Mouse (Mus musculus): ENCODE results near the gene Btn1a1.

The Btn1a1 gene

DNA sequence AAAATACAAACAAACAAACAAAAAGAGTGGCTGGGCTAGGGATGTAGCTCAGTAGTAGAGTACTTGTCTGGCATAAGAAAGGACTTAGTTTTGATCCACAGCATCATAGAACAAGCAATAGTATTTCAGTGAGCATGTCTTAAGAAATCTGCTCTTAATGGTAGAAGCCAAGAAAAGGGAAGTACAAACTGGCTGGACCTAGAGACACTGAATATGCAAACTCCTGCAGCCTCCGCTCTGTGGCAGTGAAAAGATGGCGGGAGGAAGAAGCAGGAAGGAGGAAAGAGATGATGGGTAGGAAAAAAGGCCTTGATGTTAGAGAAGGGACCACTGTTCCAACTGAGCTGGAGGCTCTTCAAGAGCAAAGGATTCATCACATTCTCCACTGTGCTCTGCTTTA lies 17.5 kb upstream of the Btn1a1 start:
- DNase-seq (ENCODE audit: low read depth): no peak

DNA sequence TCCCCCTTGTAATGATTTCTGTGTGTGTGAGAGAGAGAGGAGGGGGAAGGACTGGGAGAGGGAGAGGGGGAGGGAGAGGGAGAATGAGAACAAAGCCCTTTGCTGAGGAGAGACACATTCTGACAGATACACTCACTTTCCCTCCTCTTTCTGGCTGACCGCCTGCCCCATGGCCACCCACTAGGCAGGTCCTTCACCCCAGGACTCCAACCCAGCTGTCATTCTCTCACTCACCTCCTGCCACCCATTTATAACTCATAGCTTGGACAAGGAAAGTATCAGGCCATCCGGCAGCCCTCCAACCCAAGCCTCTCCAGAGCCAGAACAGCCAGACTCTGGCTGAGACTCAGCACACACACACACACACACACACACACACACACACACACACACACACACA lies 10.0 kb upstream of the Btn1a1 start:
- DNase-seq (ENCODE audit: low read depth): no peak

DNA sequence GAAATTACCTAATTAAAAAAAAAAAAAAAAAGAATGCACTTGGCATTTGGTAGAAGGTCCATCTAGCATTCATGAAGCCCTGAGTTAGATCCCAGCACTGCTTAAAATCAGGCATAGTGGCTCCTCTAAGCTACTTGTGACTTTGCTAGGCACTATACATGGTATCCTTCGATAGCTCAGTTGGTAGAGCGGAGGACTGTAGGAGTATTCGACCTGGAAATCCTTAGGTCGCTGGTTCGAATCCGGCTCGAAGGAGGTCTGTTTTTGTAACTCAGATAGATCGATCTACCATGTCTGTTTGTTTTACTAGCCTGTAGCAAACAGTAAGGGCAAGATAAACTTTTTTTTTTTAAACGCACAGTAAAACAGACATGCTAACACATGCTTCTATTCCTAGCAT lies 1.2 kb upstream of the Btn1a1 start:
- peak; percentile 75 for DNase-seq (ENCODE audit: low read depth)

DNA sequence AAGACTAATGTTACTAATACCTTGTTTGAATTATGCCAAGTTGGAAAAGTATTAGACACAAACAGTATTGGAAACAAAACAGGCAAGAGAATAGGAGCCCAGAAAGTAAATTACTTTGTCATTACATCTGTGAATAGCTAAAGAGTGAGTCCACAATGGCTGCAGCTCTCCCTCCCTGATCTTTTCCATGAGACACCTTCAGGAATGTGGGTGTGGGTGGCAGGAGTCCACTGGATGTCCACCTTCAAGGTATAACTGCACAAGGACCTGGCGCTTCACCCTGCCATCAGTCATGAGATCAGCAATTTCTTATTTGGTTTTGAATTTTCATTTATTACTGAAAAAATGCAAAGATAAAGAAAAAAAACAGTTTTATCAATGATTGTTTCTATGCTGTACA lies 605 bp upstream of the Btn1a1 start:
- DNase-seq (ENCODE audit: low read depth): no peak

DNA sequence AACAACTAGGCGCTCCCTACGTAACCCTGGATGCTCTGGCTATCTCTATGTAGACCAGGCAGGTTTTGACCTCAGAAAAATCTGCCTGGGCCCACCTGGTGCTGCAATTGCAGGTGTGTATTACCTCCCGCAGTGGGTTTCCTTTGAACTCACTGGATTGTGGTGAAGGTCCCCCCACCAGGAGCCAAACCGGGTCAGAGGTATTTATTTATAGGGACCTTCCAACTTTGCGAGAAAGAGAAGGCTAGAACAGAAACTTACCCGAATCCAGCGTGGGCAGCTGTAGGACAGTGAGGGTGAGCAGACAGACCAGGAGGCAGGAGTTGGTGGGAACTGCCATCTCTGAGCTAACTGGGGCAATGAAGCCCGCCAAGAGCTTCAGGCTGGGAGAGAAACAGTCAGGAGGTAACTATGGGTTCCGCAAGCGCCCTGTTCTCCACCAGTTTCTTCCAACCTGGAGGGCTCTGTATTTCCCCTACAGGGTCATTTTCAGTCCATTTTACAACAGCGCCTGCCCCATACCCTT lies 797 bp downstream of the Btn1a1 start:
- DNase-seq (ENCODE audit: low read depth): no peak

DNA sequence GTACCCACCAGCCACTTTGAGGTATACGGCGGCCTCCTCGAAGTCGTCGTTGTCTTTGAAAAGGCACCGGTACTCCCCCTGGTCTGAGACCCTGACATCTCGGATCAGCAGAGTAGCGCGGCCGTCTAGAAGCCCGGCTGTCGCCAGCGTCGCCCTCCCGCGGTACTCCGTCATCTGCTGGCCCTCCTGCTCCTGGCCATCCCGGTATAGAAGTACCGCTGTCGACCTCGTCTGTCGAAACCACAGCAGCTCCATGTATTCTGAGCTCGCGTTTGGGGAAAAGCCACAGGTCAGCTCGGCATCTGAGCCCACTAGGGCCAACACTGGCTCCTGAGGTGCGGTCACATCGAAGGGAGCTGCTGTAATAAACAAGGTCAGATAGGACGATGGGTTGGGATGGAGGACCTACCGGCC lies 1.5 kb downstream of the Btn1a1 start:
- no peak for DNase-seq (ENCODE audit: low read depth)

DNA sequence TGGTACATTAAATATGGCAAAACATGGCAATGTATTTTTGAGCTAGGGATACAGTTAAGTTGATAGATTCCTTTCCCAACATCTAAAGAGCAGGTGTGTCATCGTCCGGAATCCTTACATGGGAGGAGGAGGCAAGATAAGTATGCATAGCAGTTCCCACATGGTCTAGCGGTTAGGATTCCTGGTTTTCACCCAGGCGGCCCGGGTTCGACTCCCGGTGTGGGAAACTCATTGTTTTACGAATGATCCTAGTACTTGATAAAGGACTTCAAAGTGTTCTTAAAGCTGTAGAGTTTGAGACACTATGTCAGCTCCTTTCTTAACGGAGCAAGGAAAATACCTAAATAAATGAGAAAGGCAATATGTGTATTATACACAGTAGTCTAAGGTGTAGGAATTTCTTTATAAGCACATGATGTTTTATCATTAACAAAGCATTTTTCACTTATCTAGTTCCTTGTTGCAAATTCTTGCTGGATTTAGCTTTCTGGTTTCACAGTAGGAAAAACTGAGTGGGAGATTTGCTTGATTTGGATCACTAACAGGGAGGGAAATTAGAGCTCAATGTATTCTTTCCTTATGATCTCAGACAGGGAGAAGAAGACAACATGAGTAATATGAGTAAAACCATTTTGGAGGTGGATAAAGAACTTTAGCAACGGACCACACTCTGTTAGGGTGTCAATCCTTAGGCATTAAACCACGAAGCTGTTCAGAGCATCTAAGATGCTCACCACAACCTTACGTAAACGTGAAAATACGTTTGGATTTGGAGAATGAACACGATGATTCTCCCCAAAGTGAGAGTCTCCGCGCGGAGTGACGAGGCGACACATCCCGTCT lies 2.1 kb downstream of the Btn1a1 start:
- no peak for DNase-seq (ENCODE audit: low read depth)

DNA sequence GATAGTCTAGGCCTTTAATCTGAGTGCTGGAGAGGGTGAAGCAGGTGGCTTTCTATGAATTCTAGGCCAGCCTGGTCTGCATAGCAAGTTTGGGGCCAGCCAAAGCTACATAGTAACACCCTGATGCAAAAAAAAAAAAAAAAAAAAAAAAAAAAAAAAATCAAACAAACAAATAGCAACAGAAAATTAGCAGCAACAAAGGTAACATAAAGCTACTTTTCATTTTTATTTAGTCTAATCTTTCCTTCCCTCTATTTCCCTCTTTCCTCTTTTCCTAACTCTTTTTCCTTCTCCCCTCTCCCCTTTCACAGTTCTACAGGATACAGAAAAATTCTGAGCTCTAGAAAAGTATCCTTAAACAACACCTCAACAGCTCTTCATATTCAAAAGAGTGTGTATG lies 3.0 kb downstream of the Btn1a1 start:
- DNase-seq (ENCODE audit: low read depth): no peak

DNA sequence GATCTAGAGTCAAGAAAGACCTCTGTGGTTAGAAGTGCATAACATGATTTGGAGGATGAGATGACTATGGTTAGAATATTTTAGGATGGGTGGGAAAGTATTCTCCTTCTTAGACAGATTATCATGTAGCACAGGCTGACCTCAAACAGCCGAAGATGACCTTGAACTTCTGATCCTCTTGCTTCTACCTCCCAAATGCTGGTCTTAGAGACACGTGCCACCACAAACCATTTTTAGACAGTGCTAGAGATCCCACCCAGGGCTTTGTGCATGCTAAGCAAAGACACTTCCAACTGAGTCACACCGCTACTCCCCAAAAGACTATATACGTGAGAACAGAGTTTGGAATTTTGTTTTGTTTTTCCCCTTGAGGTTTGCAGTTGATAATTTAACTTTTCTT lies 3.6 kb downstream of the Btn1a1 start:
- DNase-seq (ENCODE audit: low read depth): no peak

DNA sequence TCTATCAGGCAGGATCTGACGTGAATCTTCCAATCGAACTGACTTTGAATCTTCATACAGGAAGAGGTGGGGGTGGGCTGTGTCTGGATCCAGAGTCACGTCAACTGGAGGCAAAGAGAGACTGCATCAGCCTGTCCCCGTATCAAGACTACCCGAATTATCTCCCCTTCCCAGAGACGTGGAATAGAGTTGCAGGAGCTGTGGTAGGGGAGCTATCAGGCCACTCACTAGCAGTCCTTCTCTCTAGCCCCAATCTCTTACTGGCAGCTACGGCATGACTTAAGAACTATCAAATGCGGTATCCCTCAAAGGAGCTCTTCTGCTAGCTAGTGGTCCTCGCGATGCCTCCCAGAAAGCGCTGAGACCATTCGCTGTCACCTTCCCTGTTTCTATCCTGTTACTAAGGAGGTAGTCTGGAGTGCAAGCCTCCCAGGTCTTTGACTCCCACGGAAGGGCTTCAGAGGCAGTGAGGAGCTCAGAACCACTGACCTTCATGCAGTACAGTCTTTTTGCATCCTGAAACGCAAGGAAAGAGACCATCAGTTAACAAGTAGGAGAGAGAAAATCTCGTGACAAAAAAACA lies 6.3 kb downstream of the Btn1a1 start:
- DNase-seq (ENCODE audit: low read depth): no peak

DNA sequence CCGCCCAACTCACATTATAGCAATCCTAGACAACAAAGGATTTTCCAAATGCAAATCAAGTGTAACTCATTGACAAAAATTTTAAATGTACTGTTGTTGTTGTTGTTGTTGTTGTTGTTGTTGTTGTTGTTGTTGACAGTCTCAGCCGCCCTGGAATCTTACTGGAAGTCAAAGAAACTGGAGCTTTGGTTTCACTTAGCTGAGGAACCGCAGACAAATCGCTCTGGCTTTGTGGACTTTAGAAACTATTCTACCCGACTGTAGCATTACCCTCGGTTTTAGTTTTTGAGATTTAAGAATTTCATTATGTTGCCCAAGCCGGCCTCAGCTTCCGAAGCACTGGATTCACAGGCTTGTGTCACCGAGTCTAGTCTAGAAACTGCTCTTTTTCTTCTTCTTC lies 11.8 kb downstream of the Btn1a1 start:
- DNase-seq (ENCODE audit: low read depth): no peak

DNA sequence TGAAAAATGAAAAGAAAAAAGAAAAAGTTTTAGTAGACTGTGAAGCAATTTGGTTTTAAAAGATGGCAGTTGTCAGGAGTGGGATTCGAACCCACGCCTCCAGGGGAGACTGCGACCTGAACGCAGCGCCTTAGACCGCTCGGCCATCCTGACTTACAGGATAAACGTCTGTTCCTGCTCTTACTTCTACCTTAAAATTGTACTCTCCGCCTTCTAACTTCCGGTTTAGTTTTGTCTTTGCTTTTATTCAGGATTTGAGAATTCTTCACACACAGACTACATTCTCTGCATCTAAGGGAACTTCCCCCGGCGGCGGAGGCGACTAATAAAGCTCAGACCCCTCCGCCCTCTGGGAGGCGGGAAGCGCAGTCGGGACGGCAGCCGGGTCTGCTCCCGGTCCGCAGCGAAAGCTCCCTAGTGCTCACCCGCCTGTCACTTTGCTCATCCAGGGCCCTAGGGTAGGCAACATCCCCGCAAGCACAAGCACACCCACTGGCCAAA lies 12.3 kb downstream of the Btn1a1 start:
- peak; percentile 72 for DNase-seq (ENCODE audit: low read depth)

DNA sequence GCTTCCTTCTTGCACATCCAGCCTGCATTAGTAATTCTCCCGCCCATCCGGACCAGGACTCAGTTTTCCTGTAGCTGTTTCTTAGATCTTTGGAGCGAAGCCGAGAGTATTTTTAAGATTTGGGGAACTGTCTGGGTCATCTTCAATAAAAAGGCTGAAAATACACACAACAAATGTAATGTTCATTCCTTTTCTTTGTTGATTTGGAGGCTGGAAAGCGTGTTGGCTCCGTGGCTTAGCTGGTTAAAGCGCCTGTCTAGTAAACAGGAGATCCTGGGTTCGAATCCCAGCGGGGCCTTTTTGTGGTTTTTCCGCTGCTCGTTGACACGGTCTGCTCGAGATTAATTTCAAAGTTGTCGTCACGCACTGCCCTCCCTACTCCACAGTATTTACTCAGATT lies 15.3 kb downstream of the Btn1a1 start:
- peak; percentile 57 for DNase-seq (ENCODE audit: low read depth)

DNA sequence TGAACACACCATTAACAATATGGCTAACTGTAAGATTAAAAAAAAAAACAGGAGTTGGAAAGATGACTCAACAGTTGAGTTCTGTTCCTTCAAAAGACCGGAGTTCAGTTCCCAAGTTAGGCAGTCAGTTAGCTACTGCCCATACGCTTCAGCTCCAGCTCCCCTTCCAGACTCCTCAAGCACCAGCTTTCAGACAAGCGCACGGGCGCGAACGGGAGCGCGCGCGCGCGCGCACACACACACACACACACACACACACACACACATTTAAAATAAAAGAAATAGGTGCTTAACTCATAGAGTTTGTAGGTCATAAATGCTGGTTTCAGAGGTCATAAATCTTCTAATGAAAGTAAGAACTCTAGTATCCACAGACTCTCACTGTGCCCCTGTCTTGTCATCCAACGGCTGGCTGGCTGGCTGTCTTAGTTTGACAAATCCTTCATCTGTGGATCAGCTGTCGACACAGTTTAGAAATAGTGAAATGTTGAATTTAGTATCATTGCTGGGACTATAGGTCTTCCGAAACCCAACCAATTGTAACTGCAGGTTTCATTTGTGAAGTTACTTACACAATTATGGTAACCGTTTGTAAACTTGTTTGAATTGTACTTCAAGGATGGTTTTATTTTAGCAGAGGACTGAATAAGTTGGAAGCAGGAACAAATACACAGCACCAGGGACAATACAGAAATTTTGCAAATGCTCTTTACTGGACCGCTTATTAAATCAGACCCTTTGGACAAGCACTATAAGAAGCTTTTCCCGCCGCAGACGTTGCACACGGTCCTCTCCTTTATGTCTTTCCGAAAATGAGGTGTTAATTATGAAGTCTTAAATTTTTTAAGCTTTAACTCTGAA lies 16.2 kb downstream of the Btn1a1 start:
- peak; percentile 65 for DNase-seq (ENCODE audit: low read depth)

DNA sequence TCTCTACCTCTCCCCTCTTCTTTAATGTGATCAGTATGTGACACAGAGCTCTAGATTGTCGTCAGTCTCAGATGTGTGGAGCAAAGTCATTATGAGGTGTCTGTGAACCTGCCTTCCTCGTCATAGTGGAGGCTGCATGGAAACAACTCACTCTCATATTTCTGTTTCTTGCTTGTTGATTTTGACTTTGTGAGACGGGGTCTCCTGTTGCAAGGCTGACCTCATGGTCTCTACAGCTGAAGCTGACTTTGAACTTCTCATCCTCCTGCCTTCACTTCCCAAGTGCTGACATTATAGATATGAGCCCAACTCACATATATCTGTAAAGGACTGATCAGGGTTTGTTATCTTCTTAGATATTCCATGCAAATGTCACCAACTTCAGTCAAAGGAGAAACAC lies 16.9 kb downstream of the Btn1a1 start:
- no peak for DNase-seq (ENCODE audit: low read depth)

DNA sequence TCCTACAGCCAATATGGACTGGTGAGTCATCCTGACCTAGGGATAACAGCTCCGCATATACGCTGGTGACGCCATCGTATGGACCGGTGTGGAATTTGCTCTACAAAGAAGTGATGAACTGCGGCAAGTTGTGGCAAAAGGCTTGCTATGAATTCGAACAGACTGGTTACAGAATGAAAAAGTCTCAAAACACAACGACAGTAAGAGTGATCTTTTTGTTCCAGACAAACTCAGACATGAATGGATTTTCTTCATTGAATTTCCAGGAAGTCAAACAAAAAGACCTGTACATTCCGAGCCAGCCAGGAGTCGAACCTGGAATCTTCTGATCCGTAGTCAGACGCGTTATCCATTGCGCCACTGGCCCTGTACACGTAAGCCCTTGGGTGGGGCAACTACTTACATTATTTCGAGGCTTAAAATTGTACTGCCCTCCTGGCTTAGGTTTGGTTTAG lies 19.2 kb downstream of the Btn1a1 start:
- DNase-seq (ENCODE audit: low read depth): peak; percentile 73

DNA sequence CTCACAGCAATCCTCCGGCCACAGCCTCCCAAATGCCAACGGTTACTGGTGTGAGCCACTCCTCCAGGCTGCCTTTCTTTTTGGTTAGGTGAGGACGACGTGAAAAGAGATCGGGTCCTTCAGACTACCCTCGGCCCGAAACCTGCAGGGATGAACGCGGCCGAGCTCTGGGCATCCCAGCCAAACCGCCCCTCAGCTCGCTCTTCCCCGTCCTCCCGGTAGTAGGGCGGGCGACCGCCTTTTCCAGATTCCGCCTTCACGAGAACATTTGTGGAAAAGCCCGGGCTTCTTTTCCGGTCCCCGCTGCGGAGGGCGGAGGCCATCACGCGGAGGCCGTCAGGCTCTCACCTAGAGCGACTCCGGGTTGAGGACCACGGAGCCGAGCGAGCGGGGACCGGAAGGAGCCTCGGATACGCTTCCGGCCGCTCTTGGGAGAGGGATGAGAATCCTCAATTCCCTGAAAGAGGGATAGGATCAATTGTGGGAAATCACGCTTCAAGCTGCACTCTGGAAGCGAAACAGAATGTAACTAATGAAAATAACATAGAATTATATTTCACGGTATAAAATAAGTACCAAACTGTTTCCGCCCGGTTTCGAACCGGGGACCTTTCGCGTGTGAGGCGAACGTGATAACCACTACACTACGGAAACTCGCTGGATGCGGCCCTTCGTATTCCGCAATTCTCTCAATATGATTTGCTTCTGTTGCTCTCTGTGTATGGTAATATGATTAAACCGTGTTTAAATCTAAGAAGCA lies 20.0 kb downstream of the Btn1a1 start:
- peak; percentile 72 for DNase-seq (ENCODE audit: low read depth)

DNA sequence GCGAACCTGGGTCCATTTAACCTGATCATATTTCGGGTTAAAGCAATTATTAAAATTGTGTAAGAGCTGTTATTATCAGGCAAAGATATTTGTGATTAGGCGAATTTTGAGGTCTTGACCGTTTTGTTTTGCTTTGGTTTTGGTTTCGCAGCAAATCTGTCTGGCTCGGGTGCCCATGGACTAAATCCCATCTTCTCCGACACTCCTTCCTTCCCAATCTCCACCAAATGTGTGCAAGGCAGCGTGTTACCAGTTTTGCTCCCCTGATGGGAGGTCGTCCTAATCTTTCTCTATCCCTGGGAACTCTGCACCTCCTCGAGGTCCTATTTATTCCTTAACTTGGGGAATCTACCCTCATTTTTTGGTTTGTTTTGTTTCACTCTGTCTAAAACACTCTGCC lies 20.5 kb downstream of the Btn1a1 start:
- DNase-seq (ENCODE audit: low read depth): no peak

DNA sequence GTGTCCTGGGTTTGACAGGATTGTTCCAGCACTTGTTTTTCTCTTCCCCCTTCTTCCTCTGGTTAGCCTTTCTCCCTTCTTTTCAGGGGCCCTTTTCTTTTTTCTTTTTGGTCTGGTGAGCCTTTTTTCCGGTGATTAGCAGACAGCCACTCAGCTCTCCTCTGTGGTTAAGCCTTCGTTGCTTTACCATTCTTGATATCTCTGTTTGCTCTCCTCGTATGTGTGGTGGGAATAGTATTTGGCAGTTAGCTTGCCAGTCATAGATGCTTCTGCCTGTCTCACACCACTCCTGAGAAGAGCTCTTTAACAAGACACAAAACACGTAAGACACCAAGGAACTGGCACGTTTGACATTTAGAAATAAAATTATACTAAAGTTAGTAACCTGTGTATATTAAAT lies 21.2 kb downstream of the Btn1a1 start:
- no peak for DNase-seq (ENCODE audit: low read depth)

DNA sequence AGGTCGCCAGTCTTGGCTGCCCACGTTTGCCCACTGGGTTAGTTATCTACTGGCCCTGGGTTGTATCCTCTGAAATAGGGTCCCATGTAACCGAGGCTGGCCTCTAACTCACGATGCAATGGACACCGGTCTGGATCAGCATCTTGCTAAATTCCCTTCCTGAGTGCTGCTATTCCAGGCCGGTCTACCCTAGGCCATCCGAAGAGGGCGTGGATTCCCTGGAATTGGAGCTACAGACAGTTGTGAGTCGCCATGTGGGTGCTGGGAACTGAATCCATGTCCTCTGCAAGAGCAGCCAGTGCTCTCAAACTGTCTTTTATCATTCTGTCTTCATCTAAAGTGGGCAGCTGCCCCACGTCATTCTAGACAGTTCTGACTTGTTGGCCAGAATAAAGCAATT lies 25.8 kb downstream of the Btn1a1 start:
- no peak for DNase-seq (ENCODE audit: low read depth)

DNA sequence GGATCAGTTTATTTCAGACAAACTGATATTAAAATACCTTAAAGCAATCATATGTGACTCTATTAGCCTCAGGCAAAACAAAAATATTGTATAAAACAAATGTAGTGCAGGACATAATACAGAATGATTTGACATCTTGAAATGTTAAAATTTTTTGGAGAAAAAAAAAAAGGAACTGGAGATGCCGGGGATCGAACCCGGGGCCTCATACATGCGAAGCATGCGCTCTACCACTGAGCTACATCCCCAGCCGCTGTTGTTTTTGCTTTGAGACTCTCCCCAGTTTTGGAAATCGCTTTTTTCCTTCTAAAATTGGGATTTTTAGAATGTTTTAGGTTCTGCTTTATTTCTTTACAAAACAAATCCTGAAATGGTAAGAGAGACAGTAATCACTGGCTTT lies 27.2 kb downstream of the Btn1a1 start:
- no peak for DNase-seq (ENCODE audit: low read depth)

DNA sequence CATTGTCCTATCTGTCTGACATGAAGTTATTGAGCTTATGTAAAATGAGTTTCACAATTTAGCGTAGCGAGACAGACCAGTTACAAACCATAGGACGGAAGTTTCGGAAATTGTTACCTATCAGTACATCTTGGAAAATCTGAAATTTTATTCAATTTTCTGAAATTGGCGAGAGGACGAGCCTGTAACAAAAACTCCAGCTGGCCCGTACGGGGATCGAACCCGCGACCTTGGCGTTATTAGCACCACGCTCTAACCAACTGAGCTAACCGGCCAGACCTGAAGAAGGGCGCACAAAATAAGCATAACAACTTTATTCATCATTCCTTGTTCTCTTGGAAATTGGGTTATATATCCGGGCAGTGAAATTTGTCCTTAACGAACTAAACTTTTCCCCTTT lies 27.8 kb downstream of the Btn1a1 start:
- no peak for DNase-seq (ENCODE audit: low read depth)
